Mouse (Mus musculus): ENCODE results near the gene Nfu1. TPM values are rescaled to one million over a fixed set of nuclear protein-coding genes. Genes with fewer than 3 reads are reported as not detected.
"Not testable (repeated sequence)": the region's sequence is repeated elsewhere in the genome, so short reads cannot be mapped to it uniquely, and the experiment has no call there.

The Nfu1 gene
- polyA plus RNA-seq, 1 experiment from 2014 or later = 92.4 TPM

DNA sequence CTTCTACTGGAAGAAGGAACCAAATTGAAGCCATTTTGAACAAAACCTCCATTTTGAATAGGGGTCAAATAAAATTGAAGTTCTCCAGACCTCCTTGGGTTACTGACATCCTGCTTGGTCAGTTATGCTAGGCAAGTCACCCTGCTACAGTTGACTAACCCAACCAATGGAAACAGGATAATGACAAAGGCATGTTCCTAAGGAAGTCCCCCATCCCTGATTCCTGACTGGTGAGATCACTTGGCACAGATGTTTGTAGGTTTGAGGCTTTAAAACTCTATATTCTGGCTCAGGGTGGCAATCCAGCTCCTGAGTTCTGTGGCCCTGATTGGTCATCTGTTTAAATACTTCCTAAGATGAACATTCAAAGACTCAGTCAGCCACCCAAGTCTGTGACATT is 3.5 kb upstream of the Nfu1 start:
- Histone ChIP-seq H3K4me1 (replicated peaks; ENCODE audit: control insufficient read depth, insufficient read depth, low read length) (peaks cover 3% of the 10 kb centered on the region; the same call in 1 of the 2 replicates), H3K4me2 (ENCODE audit: low read depth, low read length, severe bottlenecking) (no peak overlapping the region), H3K9ac (ENCODE audit: low read length) (no peak overlapping the region), H3K27me3 (ENCODE audit: control insufficient read depth, insufficient read depth, low read length) (no peaks in the 10 kb centered on the region), H3K27ac (ENCODE audit: low read depth, low read length) (no peak overlapping the region), H3K4me3 (ENCODE audit: low read depth, low read length) (no peak overlapping the region), H3K9me3 (ENCODE audit: control insufficient read depth, low read length) (no peaks in the 10 kb centered on the region), H3K36me3 (ENCODE audit: control insufficient read depth, insufficient read depth, low read length) (no peaks in the 10 kb centered on the region)
- DNase-seq (ENCODE audit: low spot score) (no peak), ATAC-seq (replicated peaks; ENCODE audit: low FRiP score) (no peak)

DNA sequence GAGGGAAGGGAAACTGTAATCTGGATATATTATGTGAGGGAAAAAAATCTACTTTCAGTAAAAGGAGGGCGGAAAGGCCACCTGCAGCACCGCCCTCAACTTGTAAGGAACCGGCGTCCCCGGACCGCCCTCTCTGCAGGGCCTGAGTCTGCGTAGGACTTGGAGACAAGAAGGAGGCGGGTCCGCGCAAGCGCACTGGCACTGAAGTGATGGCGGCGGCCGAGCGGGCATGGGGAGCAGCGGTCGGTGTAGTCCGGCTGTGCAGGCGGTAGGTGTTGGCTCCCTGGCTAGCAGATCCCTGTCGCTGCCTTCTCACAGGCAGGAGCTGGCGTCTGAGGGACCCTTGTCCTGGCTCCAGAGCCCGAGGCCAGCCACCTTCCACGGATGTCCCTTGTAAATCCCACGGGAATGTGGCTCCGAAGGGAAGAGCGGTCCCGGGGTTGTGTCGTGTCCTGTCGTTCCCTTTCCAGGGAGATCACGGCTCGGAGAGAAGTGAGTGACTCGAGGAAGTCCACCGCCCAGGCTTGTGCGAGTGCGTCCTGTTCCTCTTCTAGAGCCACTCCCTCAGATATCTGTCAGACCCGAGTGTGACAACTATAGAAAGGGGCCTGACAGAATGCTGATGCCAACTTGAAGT is 774 bp downstream of the Nfu1 start:
- Histone ChIP-seq H3K4me1 (replicated peaks; ENCODE audit: control insufficient read depth, insufficient read depth, low read length) (peaks cover 5% of the 10 kb centered on the region; the same call in 1 of the 2 replicates), H3K4me3 (ENCODE audit: low read depth, low read length) (peak overlapping the region; percentile 80), H3K27me3 (ENCODE audit: control insufficient read depth, insufficient read depth, low read length) (no peaks in the 10 kb centered on the region), H3K4me2 (ENCODE audit: low read depth, low read length, severe bottlenecking) (peak overlapping the region; percentile 68), H3K36me3 (ENCODE audit: control insufficient read depth, insufficient read depth, low read length) (no peaks in the 10 kb centered on the region), H3K27ac (ENCODE audit: low read depth, low read length) (peak overlapping the region; percentile 58; the same call in 1 of the 2 replicates), H3K9ac (ENCODE audit: low read length) (peak overlapping the region; percentile 91), H3K9me3 (ENCODE audit: control insufficient read depth, low read length) (no peaks in the 10 kb centered on the region)
- DNase-seq (ENCODE audit: low spot score) = peak; percentile 97
- peak; percentile 96 for ATAC-seq (replicated peaks; ENCODE audit: low FRiP score)
- WGBS = under 1% methylated on average over 36 of the region's 36 CpGs

DNA sequence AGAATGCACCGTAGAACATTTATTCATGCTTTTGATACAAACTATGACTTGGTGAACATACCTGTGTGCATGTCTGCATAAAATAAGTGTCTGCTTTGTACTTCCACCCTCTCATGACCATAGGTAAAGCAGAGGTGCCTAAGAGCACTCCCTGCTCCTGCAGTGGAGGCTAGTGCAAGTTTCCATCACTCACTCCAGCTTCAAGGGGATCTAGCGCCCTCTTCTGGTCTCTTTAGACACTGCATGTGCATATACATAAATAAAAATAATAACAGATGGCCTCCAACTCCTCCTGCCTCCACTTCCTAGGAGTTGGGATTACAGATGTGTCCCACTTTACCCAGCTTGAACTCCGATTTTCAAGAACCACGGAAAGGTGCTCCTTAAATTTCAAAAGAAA is 7.9 kb downstream of the Nfu1 start:
- H3K9me3 ChIP-seq (ENCODE audit: control insufficient read depth, low read length) = no peaks in the 10 kb centered on the region
- no peaks in the 10 kb centered on the region for H3K27me3 ChIP-seq (ENCODE audit: control insufficient read depth, insufficient read depth, low read length)
- DNase-seq (ENCODE audit: low spot score) (peak; percentile 59), ATAC-seq (replicated peaks; ENCODE audit: low FRiP score) (no peak)
- no peaks in the 10 kb centered on the region for H3K4me1 ChIP-seq (replicated peaks; ENCODE audit: control insufficient read depth, insufficient read depth, low read length)
- 65% methylated on average over 4 of the region's 4 CpGs for WGBS
- no peak overlapping the region for H3K4me2 ChIP-seq (ENCODE audit: low read depth, low read length, severe bottlenecking)
- no peak overlapping the region for H3K9ac ChIP-seq (ENCODE audit: low read length)
- no peak overlapping the region for H3K4me3 ChIP-seq (ENCODE audit: low read depth, low read length)
- no peak overlapping the region for H3K27ac ChIP-seq (ENCODE audit: low read depth, low read length)
- peaks cover 11% of the 10 kb centered on the region; the same call in 1 of the 2 replicates for H3K36me3 ChIP-seq (ENCODE audit: control insufficient read depth, insufficient read depth, low read length)

DNA sequence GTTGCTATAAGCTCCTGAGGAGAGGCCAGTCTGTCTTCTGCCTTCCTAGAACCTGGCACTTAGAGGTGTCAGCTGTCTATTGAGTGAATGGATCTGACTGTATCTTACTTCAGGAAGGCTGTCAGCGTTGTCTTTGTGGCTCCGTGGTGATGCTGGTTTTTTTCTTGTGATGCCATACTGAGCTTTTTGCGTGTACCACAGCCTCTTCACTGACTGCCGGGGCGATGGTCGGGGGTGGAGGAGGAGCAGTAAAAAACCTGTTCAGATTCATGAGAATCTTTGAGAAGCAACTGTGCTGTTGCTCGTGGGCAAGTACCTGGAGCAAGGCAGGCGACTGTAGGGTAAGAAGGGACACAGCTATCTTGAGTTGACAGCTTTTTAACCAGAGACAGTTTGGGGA is 9.8 kb downstream of the Nfu1 start:
- no peaks in the 10 kb centered on the region for H3K9me3 ChIP-seq (ENCODE audit: control insufficient read depth, low read length)
- no peaks in the 10 kb centered on the region for H3K27me3 ChIP-seq (ENCODE audit: control insufficient read depth, insufficient read depth, low read length)
- WGBS = 92% methylated on average over 8 of the region's 8 CpGs
- no peak overlapping the region for H3K4me2 ChIP-seq (ENCODE audit: low read depth, low read length, severe bottlenecking)
- H3K4me1 ChIP-seq (replicated peaks; ENCODE audit: control insufficient read depth, insufficient read depth, low read length) = no peaks in the 10 kb centered on the region
- ATAC-seq (replicated peaks; ENCODE audit: low FRiP score) (no peak), DNase-seq (ENCODE audit: low spot score) (no peak)
- no peak overlapping the region for H3K4me3 ChIP-seq (ENCODE audit: low read depth, low read length)
- H3K27ac ChIP-seq (ENCODE audit: low read depth, low read length) = no peak overlapping the region
- no peak overlapping the region for H3K9ac ChIP-seq (ENCODE audit: low read length)
- H3K36me3 ChIP-seq (ENCODE audit: control insufficient read depth, insufficient read depth, low read length) = peaks cover 11% of the 10 kb centered on the region; the same call in 1 of the 2 replicates

DNA sequence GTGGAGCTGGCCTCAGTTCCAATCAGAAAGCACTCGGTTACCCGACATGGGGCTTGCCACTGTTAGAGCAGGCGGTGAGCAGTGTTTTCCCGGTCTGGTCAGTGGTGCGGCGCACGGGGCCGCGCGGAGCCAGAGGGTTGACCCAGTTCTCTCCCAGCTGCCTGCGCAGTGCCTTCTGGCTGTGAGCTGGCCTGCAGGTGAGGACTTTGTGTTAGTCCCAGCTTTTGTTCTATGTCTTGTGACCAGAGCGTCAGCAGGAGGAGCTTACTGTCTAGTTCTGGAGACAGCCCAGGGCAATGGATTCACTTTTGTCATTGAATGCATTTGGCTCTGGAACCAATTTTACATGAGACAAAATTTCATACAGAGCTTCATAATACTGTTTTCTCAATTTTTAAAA is 12.8 kb downstream of the Nfu1 start:
- Histone ChIP-seq H3K9me3 (ENCODE audit: control insufficient read depth, low read length) (no peaks in the 10 kb centered on the region), H3K9ac (ENCODE audit: low read length) (no peak overlapping the region), H3K27me3 (ENCODE audit: control insufficient read depth, insufficient read depth, low read length) (no peaks in the 10 kb centered on the region), H3K4me2 (ENCODE audit: low read depth, low read length, severe bottlenecking) (no peak overlapping the region), H3K4me1 (replicated peaks; ENCODE audit: control insufficient read depth, insufficient read depth, low read length) (no peaks in the 10 kb centered on the region), H3K27ac (ENCODE audit: low read depth, low read length) (no peak overlapping the region), H3K36me3 (ENCODE audit: control insufficient read depth, insufficient read depth, low read length) (peaks cover 14% of the 10 kb centered on the region; the same call in 1 of the 2 replicates), H3K4me3 (ENCODE audit: low read depth, low read length) (no peak overlapping the region)
- DNase-seq (ENCODE audit: low spot score) (no peak), ATAC-seq (replicated peaks; ENCODE audit: low FRiP score) (no peak)
- 99% methylated on average over 12 of the region's 12 CpGs for WGBS

GRCm38 (mm10) chr6:87026980-87027379 is 17.9 kb downstream of the Nfu1 start:
- H3K27ac ChIP-seq (ENCODE audit: low read depth, low read length) = no peak overlapping the region
- no peaks in the 10 kb centered on the region for H3K4me1 ChIP-seq (replicated peaks; ENCODE audit: control insufficient read depth, insufficient read depth, low read length)
- no peaks in the 10 kb centered on the region for H3K9me3 ChIP-seq (ENCODE audit: control insufficient read depth, low read length)
- H3K36me3 ChIP-seq (ENCODE audit: control insufficient read depth, insufficient read depth, low read length) = peaks cover 3% of the 10 kb centered on the region; the same call in 1 of the 2 replicates
- no peak overlapping the region for H3K9ac ChIP-seq (ENCODE audit: low read length)
- no peak overlapping the region for H3K4me2 ChIP-seq (ENCODE audit: low read depth, low read length, severe bottlenecking)
- no peak for DNase-seq (ENCODE audit: low spot score)
- 92% methylated on average over 7 of the region's 7 CpGs for WGBS
- no peak overlapping the region for H3K4me3 ChIP-seq (ENCODE audit: low read depth, low read length)
- ATAC-seq (replicated peaks; ENCODE audit: low FRiP score) = no peak
- H3K27me3 ChIP-seq (ENCODE audit: control insufficient read depth, insufficient read depth, low read length) = no peaks in the 10 kb centered on the region

GRCm38 (mm10) chr6:87028881-87029280 is 19.8 kb downstream of the Nfu1 start:
- ATAC-seq (replicated peaks; ENCODE audit: low FRiP score) (no peak), DNase-seq (ENCODE audit: low spot score) (no peak)
- H3K9ac ChIP-seq (ENCODE audit: low read length) = no peak overlapping the region
- no peak overlapping the region for H3K4me3 ChIP-seq (ENCODE audit: low read depth, low read length)
- H3K4me2 ChIP-seq (ENCODE audit: low read depth, low read length, severe bottlenecking) = no peak overlapping the region
- H3K4me1 ChIP-seq (replicated peaks; ENCODE audit: control insufficient read depth, insufficient read depth, low read length) = no peaks in the 10 kb centered on the region
- no peak overlapping the region for H3K27ac ChIP-seq (ENCODE audit: low read depth, low read length)
- H3K36me3 ChIP-seq (ENCODE audit: control insufficient read depth, insufficient read depth, low read length) = peaks cover 3% of the 10 kb centered on the region; the same call in 1 of the 2 replicates
- H3K9me3 ChIP-seq (ENCODE audit: control insufficient read depth, low read length) = no peaks in the 10 kb centered on the region
- H3K27me3 ChIP-seq (ENCODE audit: control insufficient read depth, insufficient read depth, low read length) = no peaks in the 10 kb centered on the region

GRCm38 (mm10) chr6:87031310-87031709 is 22.3 kb downstream of the Nfu1 start:
- H3K9ac ChIP-seq (ENCODE audit: low read length); H3K27ac ChIP-seq (ENCODE audit: low read depth, low read length); H3K4me2 ChIP-seq (ENCODE audit: low read depth, low read length, severe bottlenecking); DNase-seq (ENCODE audit: low spot score); H3K4me3 ChIP-seq (ENCODE audit: low read depth, low read length); H3K36me3 ChIP-seq (ENCODE audit: control insufficient read depth, insufficient read depth, low read length); ATAC-seq (replicated peaks; ENCODE audit: low FRiP score); H3K27me3 ChIP-seq (ENCODE audit: control insufficient read depth, insufficient read depth, low read length); H3K9me3 ChIP-seq (ENCODE audit: control insufficient read depth, low read length); H3K4me1 ChIP-seq (replicated peaks; ENCODE audit: control insufficient read depth, insufficient read depth, low read length): not testable (repeated sequence)
- 94% methylated on average over 7 of the region's 7 CpGs for WGBS

- no peaks in the 10 kb centered on the region for H3K4me1 ChIP-seq (replicated peaks; ENCODE audit: control insufficient read depth, insufficient read depth, low read length)
Observed at GRCm38 (mm10) chr6:87032401-87032800, 23.4 kb downstream of the Nfu1 start.

More at GRCm38 (mm10) chr6:87032401-87032800, 23.4 kb downstream of the Nfu1 start:
- Histone ChIP-seq H3K4me3 (ENCODE audit: low read depth, low read length) (no peak overlapping the region), H3K27me3 (ENCODE audit: control insufficient read depth, insufficient read depth, low read length) (no peaks in the 10 kb centered on the region), H3K9ac (ENCODE audit: low read length) (no peak overlapping the region), H3K4me2 (ENCODE audit: low read depth, low read length, severe bottlenecking) (no peak overlapping the region), H3K27ac (ENCODE audit: low read depth, low read length) (no peak overlapping the region), H3K36me3 (ENCODE audit: control insufficient read depth, insufficient read depth, low read length) (no peaks in the 10 kb centered on the region; the same call in 1 of the 2 replicates), H3K9me3 (ENCODE audit: control insufficient read depth, low read length) (no peaks in the 10 kb centered on the region; the same call in 1 of the 2 replicates)
- ATAC-seq (replicated peaks; ENCODE audit: low FRiP score) (no peak), DNase-seq (ENCODE audit: low spot score) (no peak)
- 94% methylated on average over 3 of the region's 3 CpGs for WGBS

Measured in forebrain, embryonic 11.5 days (tissue).